Mouse (Mus musculus) gastrocnemius, postnatal 10 days (tissue): ENCODE measurements around the gene Scgb2b11. TPM values are rescaled to one million over a fixed set of nuclear protein-coding genes. Genes with fewer than 3 reads are reported as not detected.
"Not testable (repeated sequence)": the region's sequence is repeated elsewhere in the genome, so short reads cannot be mapped to it uniquely, and the experiment has no call there.

Experiments used
- DNase-seq: peaks from one replicate; pipeline ENCODE4 v3.0.0; 2021; ENCODE audit warnings: mixed read lengths
- long read RNA-seq, 2 experiments: library from polyadenylated mRNA; stranded (forward); transcript quantifications; one replicate each; pipeline ENCODE4 v2.0.0; 2021
- total RNA-seq, 2 experiments: library from RNA; stranded (reverse); gene quantifications; 2 replicates each; pipeline ENCODE4 v1.2.3; 2021

Scgb2b11 gene
- not detected for total RNA-seq
- long read RNA-seq, experiment 1, result 0 reads
- long read RNA-seq, experiment 2, result 0 reads

GRCm38 (mm10) chr7:32211045-32211444 is at the start of gene Scgb2b11:
Gene Scgb2b11, minus strand, starts transcription at chr7:32211145.
- DNase-seq, result not testable (repeated sequence)

DNA sequence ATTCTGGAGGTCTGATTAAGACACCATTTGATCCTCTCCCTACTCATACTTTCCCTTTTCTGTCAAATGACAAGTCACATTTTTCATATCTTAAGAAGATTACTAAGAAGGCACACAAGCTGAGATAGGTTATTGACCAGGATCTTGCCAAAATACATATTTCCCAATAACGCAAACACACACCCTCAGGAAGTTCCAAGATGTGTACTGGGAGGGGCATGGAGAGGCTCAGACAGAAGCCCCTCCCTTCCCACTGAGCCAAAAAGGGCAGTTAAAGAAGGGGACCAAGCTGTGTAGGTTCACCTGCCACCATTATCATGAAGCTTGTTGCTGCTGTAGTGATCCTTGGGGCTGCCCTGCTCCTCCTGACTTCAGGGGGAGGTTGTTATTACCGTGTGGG is 11.6 kb upstream of the Scgb2b11 start, which contains the start of gene Scgb1b11:
Scgb1b11 (plus strand) TSS at position 301 of the 400 bp plus-strand sequence.
- DNase-seq, result not testable (repeated sequence)

Other genes with a start within 250 kb of the Scgb2b11 start
- gene Scgb1b10, start 110.3 kb downstream of the Scgb2b11 start, total RNA-seq, result not detected
- not detected for gene Scgb1b11, start 11.7 kb upstream of the Scgb2b11 start, total RNA-seq
- gene Scgb2b12, start 116.1 kb upstream of the Scgb2b11 start, total RNA-seq, result not detected
- not detected for gene Scgb1b12, start 123.0 kb upstream of the Scgb2b11 start, total RNA-seq
- gene Scgb1b29, start 230.4 kb upstream of the Scgb2b11 start, total RNA-seq, result not detected